Mouse (Mus musculus): Measurements from ENCODE around the gene Ndufb5.

- TF ChIP-seq GATA1 (IDR thresholded peaks at IDR 0.05; ENCODE audit: low read length), result no peak
- no peak for TF ChIP-seq TAL1 (IDR thresholded peaks at IDR 0.05; ENCODE audit: low read length)
Measured at GRCm38 (mm10) chr3:32690008-32690407, 46.8 kb upstream of the Ndufb5 start.

All from erythroblast, embryonic 14.5 days (primary cell).